Mouse (Mus musculus): ENCODE data around the gene Zfp385b. TPM values are rescaled to one million over a fixed set of nuclear protein-coding genes. Genes with fewer than 3 reads are reported as not detected.

Gene Zfp385b
- total and polyA plus RNA-seq, 3 experiments = not detected

- H3K27ac ChIP-seq (ENCODE audit: insufficient read depth, low read depth) = no peak overlapping the region
- dilution Hi-C loops (cut with MboI; ENCODE audit: extremely low pct_ligation_motif_present, extremely low pct_unique_long_range_greater_than_20kb, low sequenced_read_pairs) = no loop called here
- no peaks in the 10 kb centered on the region for H3K27me3 ChIP-seq (replicated peaks)
- in situ Hi-C loops (cut with MboI; ENCODE audit: low pct_ligation_motif_present, low pct_unique_long_range_greater_than_20kb, low sequenced_read_pairs) = no loop called here
- no peaks in the 10 kb centered on the region for H3K79me2 ChIP-seq (replicated peaks; ENCODE audit: control insufficient read depth, extremely low read depth, insufficient read depth, poor library complexity, severe bottlenecking)
- peaks cover 62% of the 10 kb centered on the region for H3K9me3 ChIP-seq (replicated peaks; ENCODE audit: low read length)
- TF ChIP-seq TBP (conservative IDR thresholded peaks at IDR 0.05; ENCODE audit: low read depth, low read length) = no peak
- TF ChIP-seq GABPA (IDR thresholded peaks at IDR 0.05; ENCODE audit: insufficient replicate concordance, low read depth, low read length) = no peak
- no peak for TF ChIP-seq RAD21 (IDR thresholded peaks at IDR 0.05; ENCODE audit: low read depth, low read length)
- no peak for TF ChIP-seq TCF12 (IDR thresholded peaks at IDR 0.05; ENCODE audit: low read depth, low read length)
- no peak for TF ChIP-seq NELFE (IDR thresholded peaks at IDR 0.05; ENCODE audit: low read depth, low read length)
- no peak for TF ChIP-seq MAX (IDR thresholded peaks at IDR 0.05; ENCODE audit: low read length)
- no peak for TF ChIP-seq RCOR1 (conservative IDR thresholded peaks at IDR 0.05; ENCODE audit: low read depth, low read length)
- TF ChIP-seq HCFC1 (IDR thresholded peaks at IDR 0.05; ENCODE audit: low read depth, low read length) = no peak
- TF ChIP-seq EP300 (IDR thresholded peaks at IDR 0.05; ENCODE audit: low read length) = no peak
- TF ChIP-seq MYC (IDR thresholded peaks at IDR 0.05; ENCODE audit: low read depth, low read length) = no peak
- no peak for TF ChIP-seq POLR2A (IDR thresholded peaks at IDR 0.05; ENCODE audit: low read depth, low read length)
- TF ChIP-seq KAT2A (IDR thresholded peaks at IDR 0.05; ENCODE audit: insufficient replicate concordance, low read length) = no peak
- no peak for TF ChIP-seq ELF1 (IDR thresholded peaks at IDR 0.05; ENCODE audit: low read depth, low read length)
- no peak for TF ChIP-seq USF1 (IDR thresholded peaks at IDR 0.05; ENCODE audit: low read depth, low read length)
- no peaks in the 10 kb centered on the region for H3K36me3 ChIP-seq (replicated peaks in 1 of 2; ENCODE audit: control insufficient read depth in 1 of 2, insufficient read depth in 1 of 2, low read length in 1 of 2)
- H3K4me1 ChIP-seq (ENCODE audit: control insufficient read depth in 1 of 2, insufficient read depth in 2 of 2) = no peaks in the 10 kb centered on the region
- no peak overlapping the region for H3K4me2 ChIP-seq (ENCODE audit: insufficient read depth, low read depth, poor library complexity, severe bottlenecking)
- no peak for DNase-seq (ENCODE audit: extremely low read depth)
- no peak overlapping the region for H3K4me3 ChIP-seq (replicated peaks in 1 of 3; ENCODE audit: low read depth in 2 of 3, low read length in 2 of 3, poor library complexity in 1 of 3)
- H3K9ac ChIP-seq (ENCODE audit: insufficient read depth, low read depth) = no peak overlapping the region
Observed at GRCm38 (mm10) chr2:77419476-77419875, 400.0 kb downstream of the Zfp385b start.

GRCm38 (mm10) chr2:77418078-77418477 lies 401.4 kb downstream of the Zfp385b start:
- Histone ChIP-seq H3K27me3 (replicated peaks) (no peaks in the 10 kb centered on the region), H3K27ac (ENCODE audit: insufficient read depth, low read depth) (no peak overlapping the region), H3K79me2 (replicated peaks; ENCODE audit: control insufficient read depth, extremely low read depth, insufficient read depth, poor library complexity, severe bottlenecking) (no peaks in the 10 kb centered on the region), H3K36me3 (replicated peaks in 1 of 2; ENCODE audit: control insufficient read depth in 1 of 2, insufficient read depth in 1 of 2, low read length in 1 of 2) (no peaks in the 10 kb centered on the region), H3K9me3 (replicated peaks; ENCODE audit: low read length) (peaks cover 64% of the 10 kb centered on the region), H3K4me3 (replicated peaks in 1 of 3; ENCODE audit: low read depth in 2 of 3, low read length in 2 of 3, poor library complexity in 1 of 3) (no peak overlapping the region), H3K4me2 (ENCODE audit: insufficient read depth, low read depth, poor library complexity, severe bottlenecking) (no peak overlapping the region), H3K4me1 (ENCODE audit: control insufficient read depth in 1 of 2, insufficient read depth in 2 of 2) (no peaks in the 10 kb centered on the region), H3K9ac (ENCODE audit: insufficient read depth, low read depth) (no peak overlapping the region)
- in situ Hi-C loops (cut with MboI; ENCODE audit: low pct_ligation_motif_present, low pct_unique_long_range_greater_than_20kb, low sequenced_read_pairs) (no loop called here), dilution Hi-C loops (cut with MboI; ENCODE audit: extremely low pct_ligation_motif_present, extremely low pct_unique_long_range_greater_than_20kb, low sequenced_read_pairs) (no loop called here)
- DNase-seq (ENCODE audit: extremely low read depth) = no peak
- TF ChIP-seq EP300 (IDR thresholded peaks at IDR 0.05; ENCODE audit: low read length) (no peak), ZC3H11A (IDR thresholded peaks at IDR 0.05; ENCODE audit: low read depth, low read length) (no peak), CHD1 (IDR thresholded peaks at IDR 0.05; ENCODE audit: low read depth, low read length) (no peak), JUND (conservative IDR thresholded peaks at IDR 0.05; ENCODE audit: low read depth, low read length) (no peak), CTCF (conservative IDR thresholded peaks at IDR 0.05 in 1 of 2, IDR thresholded peaks at IDR 0.05 in 1 of 2; ENCODE audit: low read depth in 2 of 2, low read length in 2 of 2) (no peak), POLR2A (IDR thresholded peaks at IDR 0.05; ENCODE audit: low read depth, low read length) (no peak), ETS1 (conservative IDR thresholded peaks at IDR 0.05; ENCODE audit: low read depth, low read length) (no peak), MXI1 (IDR thresholded peaks at IDR 0.05; ENCODE audit: low read depth, low read length) (no peak), USF1 (IDR thresholded peaks at IDR 0.05; ENCODE audit: low read depth, low read length) (no peak), POLR2AphosphoS2 (IDR thresholded peaks at IDR 0.05; ENCODE audit: low read depth, low read length) (no peak), SIN3A (IDR thresholded peaks at IDR 0.05; ENCODE audit: low read length) (no peak)

Measured in CH12.LX (cell line).